In genomic region chr2:151743845-151744244, GRCm38 (mm10) we compare ENCODE assay signal across 8 mouse cellular contexts. TPM values are rescaled to one million over a fixed set of nuclear protein-coding genes. Genes with fewer than 3 reads are reported as not detected.
DNase-seq lines count a peak whose midpoint lies in the region; ATAC-seq and TF ChIP-seq lines count a peak whose summit lies in the region.

Gene Psmf1 (minus strand): TSS chr2:151744186.

- no peaks in the 10 kb centered on the region for H3K36me3 ChIP-seq in neural tube, embryonic 11.5 days (ENCODE audit: control insufficient read depth, insufficient read depth, low read length)
- no peaks in the 10 kb centered on the region for H3K36me3 ChIP-seq in embryonic facial prominence, embryonic 15.5 days
- no peaks in the 10 kb centered on the region for H3K36me3 ChIP-seq in heart, embryonic 14.5 days (ENCODE audit: control insufficient read depth, insufficient read depth, low read length)
- H3K36me3 ChIP-seq in midbrain, postnatal 0 days (ENCODE audit: insufficient read depth, low read length) = peaks cover 2% of the 10 kb centered on the region; the same call in 1 of the 2 replicates

- no peak within 1 kb of the TSS for H3K9ac ChIP-seq in neural tube, embryonic 11.5 days (ENCODE audit: low read length)
- H3K9ac ChIP-seq in embryonic facial prominence, embryonic 15.5 days = no peak within 1 kb of the TSS
- H3K9ac ChIP-seq in heart, embryonic 14.5 days (ENCODE audit: low read length) = no peak within 1 kb of the TSS
- no peak within 1 kb of the TSS for H3K9ac ChIP-seq in midbrain, postnatal 0 days (replicated peaks; ENCODE audit: low read length, poor library complexity, severe bottlenecking)

- peaks cover 9% of the 10 kb centered on the region; the same call in 1 of the 2 replicates for H3K4me1 ChIP-seq in neural tube, embryonic 11.5 days (ENCODE audit: control insufficient read depth, insufficient read depth, low read length)
- H3K4me1 ChIP-seq in embryonic facial prominence, embryonic 15.5 days = peaks cover 16% of the 10 kb centered on the region
- peaks cover 3 to 14% of the 10 kb centered on the region in 2 experiments for H3K4me1 ChIP-seq in heart, embryonic 14.5 days (ENCODE audit: control insufficient read depth in 2 of 2, insufficient read depth in 2 of 2, low read length in 2 of 2)
- peaks cover 15% of the 10 kb centered on the region; the same call in 1 of the 2 replicates for H3K4me1 ChIP-seq in midbrain, postnatal 0 days (ENCODE audit: insufficient read depth, low read length)

- ATAC-seq in neural tube, embryonic 11.5 days (ENCODE audit: insufficient read depth, low FRiP score, low TSS enrichment) = no peak
- no peak for ATAC-seq in embryonic facial prominence, embryonic 15.5 days (ENCODE audit: insufficient number of reproducible peaks, low FRiP score, low TSS enrichment, low read depth)
- no peak for ATAC-seq in heart, embryonic 14.5 days (ENCODE audit: insufficient number of reproducible peaks, insufficient read depth, low FRiP score, low read depth)
- ATAC-seq in midbrain, postnatal 0 days (ENCODE audit: low FRiP score) = no peak

- H3K9me3 ChIP-seq in neural tube, embryonic 11.5 days (ENCODE audit: control insufficient read depth, low read length) = no peaks in the 10 kb centered on the region
- no peaks in the 10 kb centered on the region for H3K9me3 ChIP-seq in embryonic facial prominence, embryonic 15.5 days (replicated peaks)
- H3K9me3 ChIP-seq in heart, embryonic 14.5 days (ENCODE audit: control insufficient read depth, low read length) = no peaks in the 10 kb centered on the region
- no peaks in the 10 kb centered on the region for H3K9me3 ChIP-seq in midbrain, postnatal 0 days (ENCODE audit: low read length)

- H3K27me3 ChIP-seq in neural tube, embryonic 11.5 days (ENCODE audit: control insufficient read depth, insufficient read depth, low read length) = 0 out of 2 replicates have a peak, but pooled peaks cover 2% of the 10 kb centered on the region
- H3K27me3 ChIP-seq in embryonic facial prominence, embryonic 15.5 days = peaks cover 20% of the 10 kb centered on the region; the same call in 1 of the 2 replicates
- no peaks in the 10 kb centered on the region for H3K27me3 ChIP-seq in heart, embryonic 14.5 days (ENCODE audit: control insufficient read depth, insufficient read depth, low read length)
- no peaks in the 10 kb centered on the region; the same call in 1 of the 2 replicates for H3K27me3 ChIP-seq in midbrain, postnatal 0 days (ENCODE audit: insufficient read depth, low read length)

- intact Hi-C loops in left cerebral cortex, postnatal 14 days (cut with DNase I) = no loop called here

- no peak for TF ChIP-seq CTCF in midbrain, postnatal 0 days (IDR thresholded peaks at IDR 0.05)

- no peak within 1 kb of the TSS for H3K4me2 ChIP-seq in neural tube, embryonic 11.5 days (ENCODE audit: low read depth)
- H3K4me2 ChIP-seq in embryonic facial prominence, embryonic 15.5 days (replicated peaks) = no peak within 1 kb of the TSS
- no peak within 1 kb of the TSS for H3K4me2 ChIP-seq in heart, embryonic 14.5 days (ENCODE audit: low read length)
- H3K4me2 ChIP-seq in midbrain, postnatal 0 days (ENCODE audit: low read depth, low read length, poor library complexity, severe bottlenecking) = no peak within 1 kb of the TSS

- DNase-seq in neural tube, embryonic 11.5 days (ENCODE audit: low spot score) = no peak
- DNase-seq in neural tube, embryonic 10.5 days (ENCODE audit: extremely low spot score, low spot score) = no peak
- DNase-seq in left cerebral cortex, postnatal 14 days (ENCODE audit: low spot score in 2 of 2) = no peak
- DNase-seq in midbrain, postnatal 0 days (ENCODE audit: low spot score) = no peak
- DNase-seq in urinary bladder, postnatal 4 days (ENCODE audit: low spot score in 2 of 2) = no peak
- no peak for DNase-seq in thymus, postnatal 14 days

- no peak within 1 kb of the TSS for H3K4me3 ChIP-seq in neural tube, embryonic 11.5 days (ENCODE audit: low read depth, low read length)
- H3K4me3 ChIP-seq in embryonic facial prominence, embryonic 15.5 days (replicated peaks) = no peak within 1 kb of the TSS
- H3K4me3 ChIP-seq in heart, embryonic 14.5 days (ENCODE audit: control insufficient read depth in 1 of 2, insufficient read depth in 1 of 2, low read depth in 1 of 2, low read length in 2 of 2) = no peak within 1 kb of the TSS
- H3K4me3 ChIP-seq in midbrain, postnatal 0 days (ENCODE audit: low read depth, low read length) = no peak within 1 kb of the TSS

- no peak within 1 kb of the TSS for H3K27ac ChIP-seq in neural tube, embryonic 11.5 days (ENCODE audit: low read depth, low read length)
- H3K27ac ChIP-seq in embryonic facial prominence, embryonic 15.5 days (replicated peaks) = no peak within 1 kb of the TSS
- H3K27ac ChIP-seq in heart, embryonic 14.5 days (replicated peaks in 1 of 2; ENCODE audit: control insufficient read depth in 1 of 2, insufficient read depth in 1 of 2, low read depth in 2 of 2, low read length in 2 of 2) = no peak within 1 kb of the TSS
- no peak within 1 kb of the TSS for H3K27ac ChIP-seq in midbrain, postnatal 0 days (ENCODE audit: low read depth, low read length)

RNA-seq across cellular contexts. Expression of gene Psmf1, which starts in this region (rescaled TPM):
- polyA plus RNA-seq in neural tube, embryonic 11.5 days (2014; fragmentation: Nextera tagmentation; extraction: Ambion mirVana) = 45.6 and 52.6 TPM in 2 replicates
- 39.6 and 41.8 TPM in 2 replicates for polyA plus RNA-seq in embryonic facial prominence, embryonic 15.5 days (2015; fragmentation: Nextera tagmentation; extraction: Ambion mirVana)
- 30.9 and 33.7 TPM in 2 replicates for polyA plus RNA-seq in heart, embryonic 14.5 days (2014; fragmentation: Nextera tagmentation; extraction: Ambion mirVana)
- total RNA-seq in left cerebral cortex, postnatal 14 days (2021) = 10 to 100 TPM; 43.4 to 44.5 TPM
- total RNA-seq in midbrain, postnatal 0 days (2014; rRNA removed) = 59.5 and 77.6 TPM in 2 replicates
- polyA plus RNA-seq in midbrain, postnatal 0 days (2015; fragmentation: Nextera tagmentation; extraction: Ambion mirVana) = 72.6 and 73.8 TPM in 2 replicates
